Mouse (Mus musculus): ENCODE measurements around the gene Rbbp9. TPM values are rescaled to one million over a fixed set of nuclear protein-coding genes. Genes with fewer than 3 reads are reported as not detected.

Rbbp9 gene
- total RNA-seq, 2 experiments from 2014 or later, result 24.8 to 25.8 TPM

- no peak for DNase-seq (ENCODE audit: low spot score in 2 of 2)
These were observed 36.0 kb downstream of the Rbbp9 start for GRCm38 (mm10) chr2:144514619-144515018.

GRCm38 (mm10) chr2:144502134-144502533 lies 48.5 kb downstream of the Rbbp9 start:
- DNase-seq (ENCODE audit: low spot score in 2 of 2), result no peak

Other genes starting within 250 kb of the Rbbp9 start
- 1 to 10 TPM; 1.5 to 2.1 TPM for gene Ovol2, start 218.7 kb downstream of the Rbbp9 start, total RNA-seq (2021)
- gene Kat14, start 181.9 kb downstream of the Rbbp9 start, total RNA-seq (2021), result 10 to 100 TPM; 26.5 to 29.3 TPM
- 1 to 10 TPM; 5.4 to 7.9 TPM for gene Pet117, start 181.9 kb downstream of the Rbbp9 start, total RNA-seq (2021)
- gene Dzank1, start 23.5 kb downstream of the Rbbp9 start, total RNA-seq (2021), result 100 to 1,000 TPM in 1 of 2 experiments, 10 to 100 TPM in 1; 84.7 to 116 TPM
- gene Polr3f, start 23.2 kb downstream of the Rbbp9 start, total RNA-seq (2021), result 10 to 100 TPM; 27.3 to 32.6 TPM
- gene Sec23b, start 5.4 kb upstream of the Rbbp9 start, total RNA-seq (2021), result 10 to 100 TPM; 46.5 to 47.8 TPM
- 10 to 100 TPM; 49.3 to 54.2 TPM for gene Smim26, start 43.2 kb upstream of the Rbbp9 start, total RNA-seq (2021)
- gene Dtd1, start 49.0 kb upstream of the Rbbp9 start, total RNA-seq (2021), result 10 to 100 TPM; 52.2 TPM